Mouse (Mus musculus) liver, embryonic 11.5 days (tissue): ENCODE data around the gene Chrdl2. TPM values are rescaled to one million over a fixed set of nuclear protein-coding genes. Genes with fewer than 3 reads are reported as not detected.
A peak's percentile ranks its signal among the peaks of the same experiment; 100 is the strongest.

Experiments
- ATAC-seq: fragments of 200-750 bp; cut with Nextera tagmentation; replicated peaks from 2 replicates; pipeline ENCODE4 v1.8.0; 2017; ENCODE audit warnings: moderate number of reproducible peaks, mild to moderate bottlenecking, moderate TSS enrichment, moderate library complexity; ENCODE audit not compliant: low FRiP score
- DNase-seq: peaks from one replicate; pipeline ENCODE4 v3.0.0-alpha.2; 2017; ENCODE audit warnings: low spot score
- H3K27ac ChIP-seq: fragments of 300-500 bp; sonication (generic); 2 replicates; pipeline ENCODE4 v1.5.1; 2014; ENCODE audit warnings: mild to moderate bottlenecking, low read depth, low read length, control low read depth
- H3K27me3 ChIP-seq: fragments of 300-500 bp; sonication (generic); replicated peaks from 2 replicates; pipeline ENCODE4 v1.6.1; 2014; ENCODE audit warnings: low read length, mixed read lengths; ENCODE audit not compliant: control insufficient read depth, insufficient read depth
- H3K36me3 ChIP-seq: fragments of 300-500 bp; sonication (generic); 2 replicates; pipeline ENCODE4 v1.6.1; 2014; ENCODE audit warnings: mild to moderate bottlenecking, low read length, moderate library complexity, mixed read lengths; ENCODE audit not compliant: control insufficient read depth, insufficient read depth
- H3K4me1 ChIP-seq: fragments of 300-500 bp; sonication (generic); replicated peaks from 2 replicates; pipeline ENCODE4 v1.6.1; 2014; ENCODE audit warnings: low read length, mixed read lengths; ENCODE audit not compliant: control insufficient read depth, insufficient read depth
- H3K4me2 ChIP-seq: fragments of 300-500 bp; sonication (generic); 2 replicates; pipeline ENCODE4 v1.6.1; 2014; ENCODE audit warnings: mild to moderate bottlenecking, control low read depth, moderate library complexity
- H3K4me3 ChIP-seq: fragments of 300-500 bp; sonication (generic); 2 replicates; pipeline ENCODE4 v1.5.1; 2014; ENCODE audit warnings: low read depth, low read length, control low read depth
- H3K9ac ChIP-seq: fragments of 300-500 bp; sonication (generic); 2 replicates; pipeline ENCODE4 v1.6.1; 2014; ENCODE audit warnings: low read depth, low read length, control low read depth
- H3K9me3 ChIP-seq: fragments of 300-500 bp; sonication (generic); 2 replicates; pipeline ENCODE4 v1.6.1; 2016; ENCODE audit warnings: low read length, inconsistent platforms, mixed read lengths; ENCODE audit not compliant: control insufficient read depth
- WGBS: fragments of 180-500 bp; shearing (Covaris S2); extraction: QIAGEN DNeasy Blood & Tissue Kit; methylation state at CpG from one replicate; pipeline ENCODE4 v1.1.7; 2014; 5-methylcytosine and 5-hydroxymethylcytosine counted together
- polyA plus RNA-seq: library from polyadenylated mRNA; unstranded; fragments of >200 nt; fragmentation: Nextera tagmentation; extraction: Ambion mirVana; gene quantifications from 2 replicates; pipeline ENCODE4 v1.2.1, GENCODE M21; 2014

Chrdl2 gene
- polyA plus RNA-seq, 1 experiment from 2014 or later = 0.19 TPM

DNA sequence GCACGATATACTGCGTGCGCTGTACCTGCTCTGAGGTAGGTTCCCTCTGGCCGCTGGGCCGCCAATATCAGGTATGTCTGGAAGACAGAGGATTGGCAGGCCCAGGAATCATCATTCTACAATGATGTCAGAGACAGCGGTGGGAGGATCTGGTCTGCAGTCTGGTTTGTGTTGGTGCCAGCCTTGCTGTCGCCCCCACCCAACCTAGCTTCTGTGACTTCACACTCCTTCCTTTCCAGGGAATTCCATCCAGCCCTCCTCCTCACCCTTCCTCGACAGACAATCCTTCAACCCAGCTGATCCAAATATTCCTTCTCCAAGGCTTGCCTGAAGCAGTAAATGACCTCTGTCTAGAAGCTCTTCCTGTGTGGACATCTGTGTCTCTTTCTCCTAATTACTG lies 11.1 kb downstream of the Chrdl2 start:
- Histone ChIP-seq H3K36me3 (no peaks in the 10 kb centered on the region), H3K4me3 (no peak overlapping the region), H3K27ac (no peak overlapping the region), H3K4me2 (no peak overlapping the region), H3K27me3 (no peaks in the 10 kb centered on the region), H3K9me3 (no peaks in the 10 kb centered on the region), H3K4me1 (no peaks in the 10 kb centered on the region), H3K9ac (no peak overlapping the region)
- no peak for DNase-seq
- ATAC-seq = no peak
- WGBS = 80% methylated on average over 8 of the region's 8 CpGs

DNA sequence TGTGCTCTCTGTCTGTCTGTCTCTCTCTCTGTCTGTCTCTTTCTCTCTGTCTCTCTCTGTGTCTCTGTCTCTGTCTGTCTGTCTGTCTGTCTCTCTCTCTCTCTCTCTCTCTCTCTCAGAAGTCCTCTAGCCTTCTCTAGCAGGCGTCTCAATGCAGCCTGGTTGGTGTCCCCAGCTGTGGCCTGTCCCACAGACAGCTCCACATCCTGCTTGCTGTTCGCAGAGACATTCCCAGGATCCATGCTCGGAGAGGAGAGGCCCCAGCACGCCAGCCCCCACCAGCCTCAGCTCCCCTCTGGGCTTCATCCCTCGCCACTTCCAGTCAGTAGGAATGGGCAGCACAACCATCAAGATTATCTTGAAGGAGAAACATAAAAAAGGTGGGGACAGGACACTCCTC lies 21.4 kb downstream of the Chrdl2 start:
- WGBS = 58% methylated on average over 5 of the region's 5 CpGs
- no peaks in the 10 kb centered on the region for H3K27me3 ChIP-seq
- ATAC-seq = no peak
- no peak overlapping the region for H3K27ac ChIP-seq
- H3K4me2 ChIP-seq = no peak overlapping the region
- H3K9ac ChIP-seq = no peak overlapping the region
- no peaks in the 10 kb centered on the region for H3K36me3 ChIP-seq
- no peak overlapping the region for H3K4me3 ChIP-seq
- H3K4me1 ChIP-seq = no peaks in the 10 kb centered on the region
- no peak for DNase-seq
- no peaks in the 10 kb centered on the region for H3K9me3 ChIP-seq

DNA sequence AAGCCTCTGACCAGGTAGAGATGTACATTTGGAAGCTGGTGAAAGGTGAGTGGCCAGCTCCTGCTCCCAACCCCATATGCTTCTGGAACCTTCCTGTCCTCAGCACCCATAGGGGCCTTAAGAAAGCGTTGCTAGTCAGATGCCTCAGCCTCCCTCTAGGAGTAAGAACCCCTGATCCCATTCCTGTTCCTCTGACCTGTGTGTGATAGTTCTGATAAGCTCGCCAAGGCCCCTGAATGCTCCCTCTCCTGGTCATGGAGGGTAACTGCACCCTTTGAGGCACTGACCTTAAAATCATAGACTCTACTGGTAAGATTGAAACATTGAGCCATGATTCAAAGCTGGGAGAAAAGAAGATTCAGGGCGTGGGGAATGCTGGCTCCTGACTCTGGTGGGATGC lies 23.3 kb downstream of the Chrdl2 start:
- ATAC-seq (no peak), DNase-seq (no peak)
- Histone ChIP-seq H3K27me3 (no peaks in the 10 kb centered on the region), H3K27ac (no peak overlapping the region), H3K36me3 (no peaks in the 10 kb centered on the region), H3K9me3 (no peaks in the 10 kb centered on the region), H3K4me3 (no peak overlapping the region), H3K4me1 (no peaks in the 10 kb centered on the region), H3K4me2 (no peak overlapping the region), H3K9ac (no peak overlapping the region)
- 32% methylated on average over 3 of the region's 3 CpGs for WGBS

DNA sequence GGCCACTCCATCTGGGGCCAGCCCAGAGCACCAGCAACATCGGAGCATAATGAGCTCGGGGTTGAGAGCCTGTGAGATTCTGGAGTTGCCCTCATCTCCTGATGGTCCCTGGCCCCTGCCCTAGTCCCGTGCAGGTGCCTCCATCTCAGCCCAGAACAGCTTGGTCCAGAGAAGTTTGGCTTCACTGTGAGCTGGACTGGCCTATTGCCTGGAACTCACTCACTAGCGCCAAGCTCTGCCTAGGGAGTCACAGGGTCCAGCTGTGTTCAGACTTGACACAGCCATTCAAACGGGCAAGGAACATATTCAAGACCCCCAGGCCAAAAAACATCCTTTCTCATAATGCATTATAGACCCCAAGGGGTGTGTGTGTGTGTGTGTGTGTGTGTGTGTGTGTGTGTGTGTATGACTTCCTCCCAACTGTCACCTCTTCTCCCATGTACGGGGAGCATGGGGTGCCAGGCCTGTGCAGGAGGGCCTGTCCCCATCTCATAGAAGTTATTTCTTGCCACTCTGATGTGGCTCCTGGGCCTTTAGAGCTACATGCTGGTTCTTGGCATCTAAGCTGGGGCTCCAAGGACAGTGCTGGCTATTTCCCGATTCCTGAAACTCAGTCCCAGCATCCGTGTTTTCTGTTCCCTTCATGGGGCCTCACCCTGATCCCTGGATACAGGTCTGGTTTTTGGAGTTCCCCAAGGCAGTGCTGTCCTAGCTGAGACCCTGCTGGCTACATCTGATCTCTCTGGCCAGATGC lies 25.2 kb downstream of the Chrdl2 start:
- WGBS = 77% methylated on average over 8 of the region's 8 CpGs
- Histone ChIP-seq H3K9me3 (no peaks in the 10 kb centered on the region), H3K4me2 (no peak overlapping the region), H3K27me3 (no peaks in the 10 kb centered on the region), H3K9ac (no peak overlapping the region), H3K36me3 (no peaks in the 10 kb centered on the region), H3K4me1 (no peaks in the 10 kb centered on the region), H3K4me3 (no peak overlapping the region), H3K27ac (no peak overlapping the region)
- ATAC-seq (no peak), DNase-seq (no peak)

DNA sequence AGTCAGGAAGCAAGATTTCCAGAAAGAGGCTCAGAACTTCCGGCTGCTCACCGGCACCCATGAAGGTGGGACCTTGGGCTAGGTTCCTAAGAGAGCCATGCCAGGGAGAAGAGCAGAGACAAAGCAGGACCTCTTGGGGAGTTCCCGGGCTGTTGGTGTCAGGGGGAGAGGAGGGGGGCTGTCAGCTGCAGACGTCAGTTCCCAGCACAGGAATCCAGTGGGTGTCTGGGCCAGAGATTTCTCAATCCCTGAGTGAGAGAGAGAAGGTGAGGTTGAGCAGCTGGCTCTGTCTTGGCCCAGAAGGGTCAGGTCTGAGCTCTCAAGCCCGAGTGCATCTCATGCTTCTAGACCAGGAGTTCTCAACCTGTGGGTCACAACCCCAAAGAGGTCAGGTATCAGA lies 27.7 kb downstream of the Chrdl2 start:
- WGBS = 46% methylated on average over 5 of the region's 5 CpGs

DNA sequence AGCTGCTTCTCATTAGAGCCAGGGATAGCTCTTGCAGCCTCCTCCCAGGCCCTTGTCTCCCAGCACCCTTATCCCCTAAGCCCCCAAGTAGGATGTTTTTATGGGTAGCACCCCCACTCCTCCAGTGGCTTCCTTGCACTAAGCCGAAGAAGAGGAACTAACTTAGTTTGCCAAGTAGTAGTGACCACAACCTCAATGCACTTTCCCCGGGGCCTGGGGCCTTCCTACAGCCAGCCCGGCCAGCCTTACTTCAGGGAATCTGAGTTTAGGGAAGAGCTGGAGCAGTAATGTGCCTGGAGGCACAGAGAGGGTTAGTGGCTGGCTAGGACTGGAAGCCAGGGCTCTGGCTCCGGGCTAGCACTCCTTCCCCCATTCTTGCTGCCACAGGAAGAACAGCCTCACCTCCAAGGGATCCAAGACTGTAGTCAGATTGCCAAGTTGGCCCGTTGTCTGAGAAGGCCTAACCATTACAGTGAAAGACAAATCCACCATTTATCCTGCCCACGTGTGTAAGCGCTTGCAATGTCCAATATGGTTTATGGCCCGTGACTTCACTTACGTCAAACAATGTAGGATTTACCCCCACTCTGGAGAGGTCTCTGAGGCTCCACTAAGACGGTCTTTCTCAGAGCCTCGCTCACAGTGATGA lies 29.0 kb downstream of the Chrdl2 start:
- DNase-seq (no peak), ATAC-seq (no peak)
- no peaks in the 10 kb centered on the region for H3K4me1 ChIP-seq
- H3K9me3 ChIP-seq = no peaks in the 10 kb centered on the region
- H3K9ac ChIP-seq = no peak overlapping the region
- no peaks in the 10 kb centered on the region for H3K36me3 ChIP-seq
- 70% methylated on average over 11 of the region's 11 CpGs for WGBS
- no peak overlapping the region for H3K27ac ChIP-seq
- no peaks in the 10 kb centered on the region for H3K27me3 ChIP-seq
- no peak overlapping the region for H3K4me3 ChIP-seq
- no peak overlapping the region for H3K4me2 ChIP-seq

More for the DNA sequence above, 27.7 kb downstream of the Chrdl2 start:
- DNase-seq = no peak
- H3K27me3 ChIP-seq = no peaks in the 10 kb centered on the region
- no peak for ATAC-seq
- no peaks in the 10 kb centered on the region for H3K4me1 ChIP-seq
- no peak overlapping the region for H3K4me2 ChIP-seq
- no peaks in the 10 kb centered on the region for H3K36me3 ChIP-seq
- no peaks in the 10 kb centered on the region for H3K9me3 ChIP-seq
- no peak overlapping the region for H3K27ac ChIP-seq
- no peak overlapping the region for H3K9ac ChIP-seq
- H3K4me3 ChIP-seq = no peak overlapping the region

DNA sequence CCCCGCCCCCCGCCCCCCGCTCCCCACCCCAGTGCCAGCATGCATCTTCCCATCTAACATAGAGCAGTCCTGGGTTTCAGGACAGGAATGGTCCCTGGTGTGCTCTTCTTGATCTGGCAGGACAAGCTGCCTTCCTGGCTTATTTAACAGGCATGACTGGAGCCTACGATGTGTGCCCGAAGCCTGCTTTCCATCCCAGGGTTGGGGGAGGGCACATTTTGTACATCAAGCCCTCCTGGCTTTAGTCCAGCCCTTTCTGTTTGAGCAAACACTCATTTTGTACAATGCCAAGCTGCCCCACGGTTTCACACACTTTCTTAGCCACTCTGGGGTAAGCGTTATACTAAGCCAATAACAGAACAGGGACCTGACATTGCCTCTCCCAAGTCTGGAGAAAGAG lies 30.1 kb downstream of the Chrdl2 start:
- H3K4me2 ChIP-seq = no peak overlapping the region
- H3K9ac ChIP-seq = no peak overlapping the region
- H3K27me3 ChIP-seq = no peaks in the 10 kb centered on the region
- H3K4me1 ChIP-seq = no peaks in the 10 kb centered on the region
- ATAC-seq (no peak), DNase-seq (no peak)
- no peak overlapping the region for H3K4me3 ChIP-seq
- H3K9me3 ChIP-seq = no peaks in the 10 kb centered on the region
- no peak overlapping the region for H3K27ac ChIP-seq
- WGBS = 77% methylated on average over 7 of the region's 7 CpGs
- H3K36me3 ChIP-seq = no peaks in the 10 kb centered on the region

DNA sequence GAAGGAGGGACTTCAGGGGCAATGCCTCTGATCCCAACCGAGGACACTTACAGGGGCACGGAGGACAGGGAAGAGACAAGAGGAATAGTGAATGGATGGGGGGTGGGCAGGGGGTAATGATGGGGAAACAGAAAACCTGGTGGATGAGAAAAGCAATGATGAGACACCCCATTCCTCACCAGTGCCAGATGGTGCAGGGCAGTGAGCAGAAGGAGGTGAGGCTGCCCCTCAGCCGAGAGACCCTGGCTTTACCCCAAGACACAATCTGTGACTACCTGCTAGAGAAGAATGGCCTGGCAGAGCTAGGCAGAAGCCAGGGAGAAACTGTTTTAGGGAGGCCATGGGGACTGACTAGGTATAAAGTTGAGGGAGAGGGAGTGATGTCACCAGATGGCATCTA lies 30.5 kb downstream of the Chrdl2 start:
- 66% methylated on average over 3 of the region's 3 CpGs for WGBS
- Histone ChIP-seq H3K4me1 (no peaks in the 10 kb centered on the region), H3K9ac (no peak overlapping the region), H3K36me3 (no peaks in the 10 kb centered on the region), H3K4me2 (no peak overlapping the region), H3K27me3 (0 out of 2 replicates have a peak, but pooled peaks cover 1% of the 10 kb centered on the region), H3K4me3 (no peak overlapping the region), H3K9me3 (no peaks in the 10 kb centered on the region), H3K27ac (no peak overlapping the region)
- ATAC-seq (no peak), DNase-seq (no peak)

DNA sequence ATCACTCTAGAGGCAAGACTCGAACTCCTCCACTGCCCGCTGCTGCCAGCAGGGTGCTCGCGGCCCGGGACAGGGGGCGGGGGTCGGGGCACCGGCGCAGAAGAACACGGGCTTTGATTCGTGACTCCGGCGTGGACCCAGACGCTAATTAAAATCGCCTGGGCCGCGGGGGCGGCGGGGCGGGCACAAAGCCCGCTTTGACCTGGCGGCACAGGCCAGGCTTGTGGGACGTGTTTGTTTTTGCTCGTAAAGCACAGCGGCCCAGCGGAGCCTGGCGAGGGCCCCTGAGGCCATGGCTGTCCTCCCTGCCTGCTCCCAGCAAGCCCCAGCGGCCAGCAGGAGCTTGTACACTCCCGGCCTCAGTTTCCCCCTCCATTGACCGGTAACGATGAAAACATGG lies 36.1 kb downstream of the Chrdl2 start:
- Histone ChIP-seq H3K4me1 (no peaks in the 10 kb centered on the region), H3K4me2 (peak overlapping the region; percentile 38), H3K36me3 (no peaks in the 10 kb centered on the region), H3K4me3 (no peak overlapping the region), H3K9me3 (no peaks in the 10 kb centered on the region), H3K9ac (no peak overlapping the region), H3K27me3 (peaks cover 14% of the 10 kb centered on the region), H3K27ac (no peak overlapping the region)
- DNase-seq = no peak
- 15% methylated on average over 30 of the region's 31 CpGs for WGBS
- no peak for ATAC-seq
